Mouse (Mus musculus): Measurements from ENCODE around the gene Rab42. TPM values are rescaled to one million over a fixed set of nuclear protein-coding genes. Genes with fewer than 3 reads are reported as not detected.
"Not testable (repeated sequence)": the region's sequence is repeated elsewhere in the genome, so short reads cannot be mapped to it uniquely, and the experiment has no call there.

The Rab42 gene
- polyA plus RNA-seq, 1 experiment from 2014 or later: 2.0 TPM

DNA sequence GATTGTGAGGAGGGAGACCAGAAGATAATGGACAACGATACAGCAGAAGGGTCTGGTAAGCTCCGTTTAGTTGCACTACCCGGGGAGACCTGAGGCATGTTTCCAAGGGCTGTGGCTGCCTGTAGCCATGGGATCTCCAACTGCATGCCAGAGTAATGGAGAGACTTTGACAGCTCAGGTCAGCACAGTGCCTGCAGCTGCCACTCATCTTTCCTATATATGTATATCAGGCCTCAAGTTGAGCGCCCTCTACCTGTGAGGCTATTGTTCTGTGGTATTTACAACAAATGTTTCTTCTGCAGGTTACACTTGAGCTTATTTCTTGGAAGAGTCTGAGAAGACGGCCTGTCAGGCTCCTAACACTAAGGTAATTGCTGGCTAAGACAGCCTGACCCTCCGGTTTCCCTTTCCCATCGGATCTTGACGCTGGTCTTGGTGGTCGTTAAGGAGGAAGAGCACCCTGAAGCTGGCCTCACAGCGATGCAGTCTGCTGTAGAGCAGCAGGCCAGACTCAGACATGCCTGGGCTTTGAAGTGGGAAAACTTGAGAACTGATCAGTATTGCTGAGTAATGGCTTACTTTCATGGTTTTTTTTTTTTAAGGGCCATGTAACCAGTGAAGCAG is 6.8 kb upstream of the Rab42 start:
- Histone ChIP-seq H3K36me3 (replicated peaks) (peaks cover 21% of the 10 kb centered on the region), H3K4me3 (peak overlapping the region; percentile 66), H3K27me3 (replicated peaks) (no peaks in the 10 kb centered on the region), H3K9ac (peak overlapping the region; percentile 86), H3K4me2 (peak overlapping the region; percentile 70), H3K4me1 (peaks cover 12% of the 10 kb centered on the region), H3K9me3 (no peaks in the 10 kb centered on the region), H3K27ac (peak overlapping the region; percentile 93)
- 33% methylated on average over 10 of the region's 10 CpGs for WGBS
- no peak for ATAC-seq (replicated peaks)

DNA sequence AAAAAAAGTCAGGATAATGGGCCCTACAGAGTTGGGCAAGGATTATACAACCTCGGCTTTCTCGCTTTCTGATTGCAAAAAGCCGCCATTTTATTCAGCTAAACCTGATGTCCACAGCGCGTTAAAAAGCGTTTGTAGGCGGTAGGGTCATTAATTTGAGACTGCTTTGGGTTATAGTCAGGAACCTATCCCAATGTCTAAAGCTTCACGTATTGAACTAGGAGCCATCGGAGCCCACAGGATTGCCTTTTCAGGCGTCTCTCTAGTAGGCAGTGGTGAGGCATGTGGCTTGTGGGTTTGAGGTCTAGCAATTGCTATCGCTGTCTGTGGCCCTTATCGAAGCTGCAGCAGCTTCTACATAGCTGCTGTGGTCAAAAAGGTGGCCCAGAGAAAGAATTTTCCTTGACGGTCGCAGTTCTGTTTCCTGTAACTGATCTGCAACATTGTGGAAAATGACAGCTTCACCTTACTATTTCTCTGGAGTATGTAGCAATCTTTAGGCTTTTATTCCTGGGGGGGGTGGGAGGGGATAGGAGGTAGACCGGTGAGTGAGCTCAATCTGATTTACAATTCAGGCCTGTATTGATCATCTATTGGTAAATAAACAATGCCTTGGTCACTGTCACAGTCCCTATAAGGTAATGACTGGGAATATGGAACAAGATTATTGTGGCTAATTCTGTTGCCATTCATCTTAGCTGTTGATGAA is 6.1 kb upstream of the Rab42 start:
- Histone ChIP-seq H3K9me3 (no peaks in the 10 kb centered on the region), H3K36me3 (replicated peaks) (peaks cover 21% of the 10 kb centered on the region), H3K4me1 (peaks cover 12% of the 10 kb centered on the region), H3K27ac (peak overlapping the region; percentile 93), H3K4me2 (peak overlapping the region; percentile 70), H3K4me3 (peak overlapping the region; percentile 66), H3K9ac (peak overlapping the region; percentile 86), H3K27me3 (replicated peaks) (no peaks in the 10 kb centered on the region)
- WGBS: under 1% methylated on average over 15 of the region's 15 CpGs
- no peak; the same call in 1 of the 2 replicates for ATAC-seq (replicated peaks)

DNA sequence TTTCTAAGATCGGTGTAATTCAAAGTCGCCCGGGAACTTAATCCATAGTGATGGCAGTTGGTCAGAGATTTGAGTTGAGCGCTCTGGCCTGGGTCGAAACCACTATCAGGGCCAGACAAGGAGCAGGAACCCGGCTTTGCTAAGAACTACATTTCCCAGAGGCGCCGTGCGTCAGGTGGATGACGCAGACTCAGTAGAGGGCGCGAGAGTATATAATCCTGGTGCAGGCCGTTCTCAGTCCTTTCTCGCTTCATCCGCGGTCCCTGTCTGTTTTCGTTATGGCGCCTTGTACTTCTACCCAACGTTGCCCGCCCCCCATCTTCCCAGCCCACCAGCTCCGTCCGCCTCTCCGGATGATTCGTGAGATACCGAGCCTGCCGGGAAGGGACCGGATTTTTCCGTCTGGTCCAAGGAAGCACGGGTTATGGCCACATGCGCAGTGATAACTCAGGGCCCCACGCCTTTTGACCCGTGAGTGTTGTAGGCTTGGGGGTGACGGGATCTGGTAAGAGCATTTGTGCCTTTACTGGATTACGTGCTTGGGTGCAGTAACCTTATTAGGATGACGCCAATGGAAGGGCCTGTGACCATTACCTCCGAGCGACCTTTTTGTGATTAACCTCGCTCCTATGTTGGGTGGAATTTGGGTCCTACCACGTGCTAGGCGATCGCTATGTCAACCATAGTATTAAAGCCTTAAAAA is 5.4 kb upstream of the Rab42 start:
- 1% methylated on average over 41 of the region's 41 CpGs for WGBS
- no peaks in the 10 kb centered on the region for H3K9me3 ChIP-seq
- H3K4me1 ChIP-seq: peaks cover 12% of the 10 kb centered on the region
- peak overlapping the region; percentile 86 for H3K9ac ChIP-seq
- H3K36me3 ChIP-seq (replicated peaks): peaks cover 21% of the 10 kb centered on the region
- H3K4me2 ChIP-seq: peak overlapping the region; percentile 70
- ATAC-seq (replicated peaks): peak; percentile 95
- H3K27ac ChIP-seq: peak overlapping the region; percentile 93
- peak overlapping the region; percentile 66 for H3K4me3 ChIP-seq
- H3K27me3 ChIP-seq (replicated peaks): no peaks in the 10 kb centered on the region

DNA sequence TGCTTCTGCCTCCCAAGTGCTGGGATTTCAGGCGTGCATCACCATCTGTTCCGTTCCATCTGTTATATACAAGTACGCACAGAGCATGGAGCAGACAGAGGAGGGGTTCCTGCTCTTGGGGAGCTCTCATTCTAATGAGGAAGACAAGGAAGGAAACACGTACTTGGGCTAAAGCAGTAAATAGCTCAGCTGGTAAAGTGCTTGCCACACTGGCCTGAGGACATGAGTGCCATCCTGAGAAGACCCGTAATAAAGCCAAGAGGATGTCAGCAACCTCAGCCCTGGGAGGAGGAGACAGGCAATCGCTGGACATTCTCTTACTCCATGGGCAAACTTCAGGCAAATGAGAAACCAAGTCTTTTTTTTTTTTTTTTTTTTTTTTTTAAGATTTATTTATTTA is 2.8 kb upstream of the Rab42 start:
- Histone ChIP-seq H3K27ac (no peak overlapping the region), H3K9me3 (no peaks in the 10 kb centered on the region), H3K4me1 (peaks cover 20% of the 10 kb centered on the region), H3K36me3 (replicated peaks) (peaks cover 8% of the 10 kb centered on the region), H3K4me3 (no peak overlapping the region), H3K27me3 (replicated peaks) (no peaks in the 10 kb centered on the region), H3K9ac (no peak overlapping the region), H3K4me2 (no peak overlapping the region)
- no peak for ATAC-seq (replicated peaks)
- WGBS: 80% methylated on average over 6 of the region's 6 CpGs

DNA sequence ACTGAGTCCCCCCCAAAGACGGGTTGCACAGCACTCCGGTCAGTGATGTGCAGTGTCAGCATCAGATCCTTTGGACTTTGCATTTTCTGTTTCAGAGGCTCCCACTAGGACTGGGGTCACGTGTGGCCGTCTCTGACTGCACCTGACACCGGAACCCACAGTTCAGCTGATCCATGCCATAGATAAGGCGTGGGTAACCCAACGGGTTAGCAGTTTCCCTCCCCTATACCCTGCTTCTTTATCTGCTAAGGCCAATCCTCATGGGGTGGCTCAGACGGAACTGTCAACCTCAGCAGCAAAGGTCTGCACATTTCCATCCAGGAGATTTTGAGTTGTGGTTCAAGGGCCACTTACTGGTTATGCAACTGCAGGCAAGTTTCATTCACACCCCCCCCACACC is 2.1 kb upstream of the Rab42 start:
- no peak for ATAC-seq (replicated peaks)
- H3K4me1 ChIP-seq: peaks cover 15% of the 10 kb centered on the region
- no peak overlapping the region for H3K4me3 ChIP-seq
- H3K9ac ChIP-seq: no peak overlapping the region
- 88% methylated on average over 8 of the region's 8 CpGs for WGBS
- H3K27me3 ChIP-seq (replicated peaks): no peaks in the 10 kb centered on the region
- peaks cover 2% of the 10 kb centered on the region; the same call in 1 of the 2 replicates for H3K36me3 ChIP-seq (replicated peaks)
- no peak overlapping the region for H3K27ac ChIP-seq
- H3K9me3 ChIP-seq: no peaks in the 10 kb centered on the region
- no peak overlapping the region for H3K4me2 ChIP-seq

DNA sequence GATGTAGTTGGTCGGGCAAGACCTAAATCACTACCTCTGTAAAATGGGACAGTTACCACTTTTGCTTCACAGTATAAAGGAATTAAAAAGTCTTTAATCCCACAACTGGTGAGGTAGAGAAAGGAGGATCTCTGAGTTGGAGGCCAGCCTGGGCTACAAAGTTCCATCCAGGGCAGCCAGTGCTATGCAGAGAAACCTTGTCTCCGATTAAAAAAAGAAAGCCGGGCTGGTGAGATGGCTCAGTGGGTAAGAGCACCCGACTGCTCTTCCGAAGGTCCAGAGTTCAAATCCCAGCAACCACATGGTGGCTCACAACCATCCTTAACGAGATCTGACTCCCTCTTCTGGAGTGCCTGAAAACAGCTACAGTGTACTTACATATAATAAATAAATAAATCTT is 299 bp upstream of the Rab42 start:
- not testable (repeated sequence) for H3K36me3 ChIP-seq (replicated peaks); H3K9me3 ChIP-seq; H3K27me3 ChIP-seq (replicated peaks); H3K4me1 ChIP-seq; H3K27ac ChIP-seq; ATAC-seq (replicated peaks)
- Histone ChIP-seq H3K4me2 (peak overlapping the region; percentile 76), H3K4me3 (peak overlapping the region; percentile 45), H3K9ac (peak overlapping the region; percentile 45; the same call in 1 of the 2 replicates)
- WGBS: 50% methylated on average over 6 of the region's 6 CpGs

DNA sequence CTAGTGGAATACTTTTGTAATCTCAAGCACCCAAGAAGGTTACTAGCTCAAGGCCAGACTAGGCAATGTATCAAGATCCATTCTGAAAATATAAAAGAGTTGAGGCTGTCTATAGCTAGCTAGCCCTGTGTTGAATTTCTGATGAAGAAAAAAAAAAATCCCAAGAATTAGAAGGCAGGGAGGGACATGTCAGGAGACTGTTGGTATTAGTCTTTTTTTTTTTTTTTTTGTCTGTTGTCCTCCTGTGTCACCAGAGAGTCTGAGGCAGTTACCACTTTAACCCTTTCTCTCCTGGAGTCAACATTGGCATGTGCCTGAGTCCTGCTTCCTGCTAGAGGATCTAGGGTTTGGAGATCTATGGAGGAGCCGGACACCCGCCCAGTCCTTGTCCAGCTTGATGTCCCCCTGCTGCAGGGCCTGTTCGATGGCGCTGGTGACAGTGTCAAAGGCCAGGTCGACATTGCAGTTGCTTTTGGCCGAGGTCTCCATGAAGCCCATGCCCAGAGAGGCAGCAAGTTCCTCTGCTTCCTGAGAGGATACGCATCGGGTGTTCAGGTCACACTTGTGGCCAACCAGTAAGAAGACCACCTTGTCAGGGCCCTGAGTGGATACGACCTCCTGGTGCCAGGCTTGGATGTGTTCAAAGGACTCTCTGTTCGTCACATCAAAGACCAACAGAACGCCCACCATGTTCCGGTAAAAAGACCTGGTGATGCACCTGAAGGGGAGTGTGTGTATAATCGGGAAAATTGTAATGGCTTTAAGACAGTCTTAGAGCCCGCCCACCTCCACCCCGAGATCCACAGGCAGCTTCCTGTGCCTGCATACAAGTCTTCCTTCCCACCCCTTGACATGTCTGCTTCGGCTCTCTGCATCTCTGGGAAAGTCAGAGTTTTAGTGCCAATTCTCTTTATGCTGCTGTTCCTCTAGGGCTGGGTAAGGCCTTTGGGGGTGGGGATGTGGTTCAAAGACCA is 933 bp downstream of the Rab42 start:
- no peak for ATAC-seq (replicated peaks)
- Histone ChIP-seq H3K4me2 (peak overlapping the region; percentile 76), H3K27me3 (replicated peaks) (no peaks in the 10 kb centered on the region), H3K9ac (no peak overlapping the region), H3K4me1 (peaks cover 8% of the 10 kb centered on the region), H3K36me3 (replicated peaks) (no peaks in the 10 kb centered on the region), H3K9me3 (no peaks in the 10 kb centered on the region), H3K27ac (no peak overlapping the region), H3K4me3 (peak overlapping the region; percentile 45)
- 67% methylated on average over 16 of the region's 16 CpGs for WGBS

DNA sequence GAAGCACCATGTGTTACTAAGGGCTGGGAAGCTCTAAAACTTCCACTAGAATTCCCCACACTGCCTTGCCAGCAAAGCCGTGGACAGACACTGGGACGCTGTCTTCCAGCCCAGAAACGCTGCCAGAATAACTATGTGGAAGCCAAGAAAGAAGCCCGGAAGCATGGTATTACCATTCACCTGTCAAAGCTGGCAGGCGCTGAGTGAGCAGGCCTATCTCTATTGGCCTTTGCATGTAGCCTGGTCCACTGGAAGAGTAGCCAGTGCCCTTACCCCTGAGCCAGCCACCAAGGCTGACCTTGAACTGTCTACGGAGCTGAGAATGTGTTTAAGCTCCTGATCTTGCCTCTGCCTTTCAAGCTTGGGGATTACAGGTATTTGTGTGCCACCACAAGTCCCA is 1.7 kb downstream of the Rab42 start:
- Histone ChIP-seq H3K27ac (no peak overlapping the region), H3K4me1 (peaks cover 8% of the 10 kb centered on the region), H3K9me3 (no peaks in the 10 kb centered on the region), H3K4me3 (no peak overlapping the region), H3K27me3 (replicated peaks) (no peaks in the 10 kb centered on the region), H3K9ac (no peak overlapping the region), H3K36me3 (replicated peaks) (no peaks in the 10 kb centered on the region), H3K4me2 (no peak overlapping the region)
- ATAC-seq (replicated peaks): no peak
- 87% methylated on average over 6 of the region's 6 CpGs for WGBS

DNA sequence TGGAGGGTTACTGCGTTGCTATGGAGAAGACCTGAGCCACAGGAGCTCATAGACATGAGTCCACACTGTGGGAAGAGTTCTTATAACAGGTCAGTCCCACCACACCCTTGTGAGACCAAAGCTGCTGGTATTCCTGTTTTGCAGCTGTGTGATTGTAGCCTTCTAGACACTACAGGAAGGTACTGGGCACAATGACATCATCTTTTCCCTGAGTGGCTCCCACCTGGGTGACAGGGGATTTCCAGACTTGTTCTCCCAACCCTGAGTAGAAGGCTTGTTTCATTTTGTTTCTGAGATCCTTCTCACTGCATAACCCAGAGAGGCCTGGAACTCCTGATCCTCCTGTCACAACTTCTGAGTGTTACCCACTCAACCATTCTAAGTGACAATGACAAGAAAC is 3.3 kb downstream of the Rab42 start:
- Histone ChIP-seq H3K27me3 (replicated peaks) (no peaks in the 10 kb centered on the region), H3K9me3 (no peaks in the 10 kb centered on the region), H3K9ac (no peak overlapping the region), H3K36me3 (replicated peaks) (no peaks in the 10 kb centered on the region), H3K4me3 (no peak overlapping the region), H3K4me1 (peaks cover 8% of the 10 kb centered on the region), H3K4me2 (no peak overlapping the region), H3K27ac (no peak overlapping the region)
- WGBS: 89% methylated on average over 1 of the region's 1 CpGs
- no peak for ATAC-seq (replicated peaks)

DNA sequence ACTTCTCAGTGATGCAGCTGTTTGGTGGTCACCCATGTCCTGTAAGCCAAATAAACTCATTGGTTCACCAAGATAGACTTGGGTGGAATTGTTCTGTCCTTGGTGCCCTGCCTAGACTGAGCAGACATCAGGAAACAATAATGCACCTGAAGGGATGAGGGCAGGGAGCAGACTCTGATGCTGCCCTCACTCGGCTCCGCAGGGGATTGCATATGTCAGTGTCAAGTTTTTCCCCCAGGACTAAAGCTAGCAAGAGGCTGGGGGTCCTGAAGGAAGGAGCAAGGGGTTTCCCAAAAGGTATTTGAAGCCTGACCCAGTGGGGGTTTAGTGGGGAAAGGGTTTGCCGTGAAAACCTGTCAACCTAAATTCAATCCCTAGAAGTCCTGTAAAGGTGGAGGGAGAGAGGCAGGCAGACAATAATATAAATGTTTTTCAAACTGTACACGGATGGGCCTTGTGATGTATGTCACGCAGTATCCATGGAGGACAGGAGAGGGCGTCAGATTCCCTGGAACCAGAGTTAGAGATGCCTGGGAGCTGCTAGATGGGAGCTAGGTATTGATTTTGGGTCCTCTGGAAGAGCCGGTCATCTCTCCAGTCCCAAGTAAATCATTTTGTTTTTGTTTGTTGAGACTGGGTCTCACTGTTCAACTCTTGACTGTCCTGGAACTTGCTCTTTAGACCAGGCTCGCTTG is 7.3 kb downstream of the Rab42 start:
- H3K9me3 ChIP-seq: no peaks in the 10 kb centered on the region
- peaks cover 10% of the 10 kb centered on the region; the same call in 1 of the 2 replicates for H3K36me3 ChIP-seq (replicated peaks)
- H3K27me3 ChIP-seq (replicated peaks): no peaks in the 10 kb centered on the region
- no peak overlapping the region for H3K4me3 ChIP-seq
- H3K4me1 ChIP-seq: no peaks in the 10 kb centered on the region
- no peak overlapping the region for H3K4me2 ChIP-seq
- no peak for ATAC-seq (replicated peaks)
- H3K27ac ChIP-seq: no peak overlapping the region
- no peak overlapping the region for H3K9ac ChIP-seq
- WGBS: 41% methylated on average over 8 of the region's 8 CpGs

DNA sequence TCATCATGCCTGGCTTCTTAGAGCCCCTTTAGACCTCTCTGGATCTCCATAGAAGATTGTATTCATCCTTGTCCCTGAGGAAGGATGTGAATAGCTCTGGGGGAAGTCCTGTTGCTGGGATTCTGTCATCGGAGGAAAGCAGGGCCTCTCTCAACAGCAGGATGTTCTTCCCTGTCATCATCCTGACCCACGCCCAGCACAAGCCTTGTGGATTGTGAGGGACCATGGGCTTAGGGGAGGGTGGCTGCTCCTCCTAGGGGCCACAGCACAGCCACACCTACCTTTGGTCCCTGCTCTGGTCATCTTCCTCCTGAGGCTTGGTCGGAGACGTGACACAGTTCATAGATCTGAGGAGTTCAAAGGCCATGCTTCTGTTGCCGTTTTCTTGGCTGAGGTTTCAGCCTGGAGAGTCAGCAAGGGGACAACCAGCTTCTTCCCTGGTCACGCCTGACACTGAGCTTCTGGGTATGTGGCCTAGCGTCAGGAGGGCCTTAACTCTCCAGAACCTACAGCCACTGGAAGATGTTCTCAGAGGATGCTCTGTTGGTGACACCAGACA is 9.4 kb downstream of the Rab42 start:
- Histone ChIP-seq H3K4me3 (no peak overlapping the region), H3K4me1 (no peaks in the 10 kb centered on the region), H3K27me3 (replicated peaks) (no peaks in the 10 kb centered on the region), H3K4me2 (no peak overlapping the region), H3K9ac (no peak overlapping the region), H3K27ac (no peak overlapping the region), H3K36me3 (replicated peaks) (peaks cover 20% of the 10 kb centered on the region; the same call in 1 of the 2 replicates), H3K9me3 (no peaks in the 10 kb centered on the region)
- 79% methylated on average over 7 of the region's 7 CpGs for WGBS
- ATAC-seq (replicated peaks): no peak
